Comparison of ENCODE assay signal across 23 mouse cellular contexts in genomic region chr9:24866390-24867173, GRCm38 (mm10).
A peak's percentile ranks its signal among the peaks of the same experiment; 100 is the strongest.
DNase-seq lines count a peak whose midpoint lies in the region; ATAC-seq and TF ChIP-seq lines count a peak whose summit lies in the region.
"Had no signal": no experiment of that assay in that cellular context is flagged by ENCODE, and none has a peak within 500 bp of the region (broad histone marks: within the 10 kb centered on the region; RNA-seq: fewer than 3 reads in every experiment).

No protein-coding gene starts in this region.

- no peaks in the 10 kb centered on the region for H3K36me3 ChIP-seq in liver, postnatal 0 days (replicated peaks; ENCODE audit: insufficient read depth, low read length)
- H3K36me3 ChIP-seq: embryonic facial prominence, embryonic 13.5 days; embryonic facial prominence, embryonic 15.5 days; forebrain, embryonic 10.5 days; forebrain, embryonic 12.5 days had no signal

- no peak overlapping the region for H3K9ac ChIP-seq in liver, postnatal 0 days (replicated peaks)
- H3K9ac ChIP-seq: embryonic facial prominence, embryonic 13.5 days; embryonic facial prominence, embryonic 15.5 days; forebrain, embryonic 12.5 days had no signal

- 51% methylated on average over 4 of the region's 4 CpGs for whole genome bisulfite sequencing in liver, postnatal 0 days (ENCODE audit: insufficient replicate concordance)

- peak; percentile 60 for ATAC-seq in liver, postnatal 0 days
- ATAC-seq: forebrain, embryonic 14.5 days; forebrain, embryonic 16.5 days had no signal

- H3K27me3 ChIP-seq in liver, postnatal 0 days (ENCODE audit: insufficient read depth, low read length), result no peaks in the 10 kb centered on the region
- H3K27me3 ChIP-seq: embryonic facial prominence, embryonic 13.5 days; embryonic facial prominence, embryonic 15.5 days; forebrain, embryonic 12.5 days had no signal

- no peak overlapping the region for H3K4me2 ChIP-seq in liver, postnatal 0 days (ENCODE audit: low read depth, low read length)
- H3K4me2 ChIP-seq: embryonic facial prominence, embryonic 13.5 days; embryonic facial prominence, embryonic 15.5 days; forebrain, embryonic 12.5 days had no signal

- H3K4me3 ChIP-seq in liver, postnatal 0 days (ENCODE audit: low read depth, low read length), result no peak overlapping the region
- H3K4me3 ChIP-seq: embryonic facial prominence, embryonic 13.5 days; embryonic facial prominence, embryonic 15.5 days; erythroblast, embryonic 14.5 days; forebrain, embryonic 10.5 days; forebrain, embryonic 12.5 days had no signal

- H3K27ac ChIP-seq in liver, postnatal 0 days (ENCODE audit: low read depth), result 0 out of 2 replicates have a peak overlapping the region, but pooled peaks have one; percentile 35
- H3K27ac ChIP-seq: embryonic facial prominence, embryonic 13.5 days; embryonic facial prominence, embryonic 15.5 days; forebrain, embryonic 10.5 days; forebrain, embryonic 12.5 days had no signal

- DNase-seq in heart, adult 11 months, result peak; percentile 67
- no peak for DNase-seq in heart, postnatal 36 days
- peak; percentile 3 for DNase-seq in kidney, adult 9 months
- DNase-seq in kidney, postnatal 36 days, result no peak
- DNase-seq in liver, postnatal 0 days, result no peak
- no peak for DNase-seq in liver
- DNase-seq in layer of hippocampus, postnatal 14 days (ENCODE audit: low spot score in 2 of 2), result no peak
- DNase-seq: adrenal gland, adult 2 months; adrenal gland, postnatal 10 days; adrenal gland, postnatal 25 days; cerebellum, adult 11 months; cerebellum, adult 18-20 months; cerebellum, adult 8-10 months; cerebellum, adult 9-11 months; cerebellum, postnatal 14 days; cerebellum, postnatal 36 days had no signal

- TF ChIP-seq CTCF in liver, postnatal 0 days (IDR thresholded peaks at IDR 0.05; ENCODE audit: low read depth), result no peak

- intact Hi-C loops in heart, postnatal 36 days (cut with DNase I), result no loop called here

- no peak for TF ChIP-seq EP300 in liver, postnatal 0 days (IDR thresholded peaks at IDR 0.05; ENCODE audit: low read depth)

- H3K4me1 ChIP-seq in liver, postnatal 0 days (ENCODE audit: insufficient read depth), result no peaks in the 10 kb centered on the region; the same call in 1 of the 2 replicates
- H3K4me1 ChIP-seq: embryonic facial prominence, embryonic 13.5 days; embryonic facial prominence, embryonic 15.5 days; forebrain, embryonic 12.5 days had no signal

- H3K9me3 ChIP-seq in liver, postnatal 0 days (ENCODE audit: low read length), result no peaks in the 10 kb centered on the region
- H3K9me3 ChIP-seq: embryonic facial prominence, embryonic 13.5 days; embryonic facial prominence, embryonic 15.5 days; forebrain, embryonic 10.5 days; forebrain, embryonic 12.5 days had no signal

Comparison
In these comparisons a context has a peak if more than half of its experiments do, and no peak if none do; other contexts are left out.
1. DNase-seq: peak in heart, adult 11 months (single experiment) and kidney, adult 9 months (single experiment); none in heart, postnatal 36 days (0 of 2), kidney, postnatal 36 days (0 of 2), liver, postnatal 0 days (single experiment), liver (single experiment) and layer of hippocampus, postnatal 14 days (0 of 2).